Mouse (Mus musculus) neural tube, embryonic 15.5 days (tissue): ENCODE data around the gene Mmadhc. TPM values are rescaled to one million over a fixed set of nuclear protein-coding genes. Genes with fewer than 3 reads are reported as not detected.

Experiments used
- ATAC-seq: fragments of 200-750 bp; cut with Nextera tagmentation; 2 replicates; pipeline ENCODE4 v1.8.0; 2017; ENCODE audit warnings: mild to moderate bottlenecking, moderate TSS enrichment, moderate library complexity; ENCODE audit not compliant: low FRiP score
- H3K27ac ChIP-seq: fragments of 300-500 bp; sonication (generic); replicated peaks from 2 replicates; pipeline ENCODE4 v1.5.1; 2015; ENCODE audit warnings: mild to moderate bottlenecking, inconsistent platforms
- H3K27me3 ChIP-seq: fragments of 300-500 bp; sonication (generic); replicated peaks from 2 replicates; pipeline ENCODE4 v1.6.1; 2015; ENCODE audit warnings: inconsistent platforms
- H3K36me3 ChIP-seq: fragments of 300-500 bp; sonication (generic); 2 replicates; pipeline ENCODE4 v1.6.1; 2015; ENCODE audit warnings: inconsistent platforms
- H3K4me1 ChIP-seq: fragments of 300-500 bp; sonication (generic); 2 replicates; pipeline ENCODE4 v1.6.1; 2015; ENCODE audit warnings: inconsistent platforms
- H3K4me2 ChIP-seq: fragments of 300-500 bp; sonication (generic); 2 replicates; pipeline ENCODE4 v1.6.1; 2015; ENCODE audit warnings: inconsistent platforms, mild to moderate bottlenecking, moderate library complexity
- H3K4me3 ChIP-seq: fragments of 300-500 bp; sonication (generic); replicated peaks from 2 replicates; pipeline ENCODE4 v1.5.1; 2015; ENCODE audit warnings: mild to moderate bottlenecking, inconsistent platforms
- H3K9ac ChIP-seq: fragments of 300-500 bp; sonication (generic); replicated peaks from 2 replicates; pipeline ENCODE4 v1.6.1; 2015; ENCODE audit warnings: mild to moderate bottlenecking, inconsistent platforms
- H3K9me3 ChIP-seq: fragments of 300-500 bp; sonication (generic); replicated peaks from 2 replicates; pipeline ENCODE4 v1.6.1; 2016; ENCODE audit warnings: inconsistent platforms
- WGBS: fragments of 180-500 bp; shearing (Covaris S2); methylation state at CpG from one replicate; pipeline ENCODE4 v1.1.7; 2015; ENCODE audit warnings: mixed read lengths; 5-methylcytosine and 5-hydroxymethylcytosine counted together
- polyA plus RNA-seq: library from polyadenylated mRNA; unstranded; fragments of >200 nt; fragmentation: Nextera tagmentation; extraction: Ambion mirVana; gene quantifications from 2 replicates; pipeline ENCODE4 v1.2.1, GENCODE M21; 2015

Mmadhc gene
- 139 and 145 TPM in 2 replicates for polyA plus RNA-seq

- ATAC-seq: peak; percentile 97
- Histone ChIP-seq H3K4me2 (peak within 1 kb of the TSS; percentile 70), H3K27ac (peak within 1 kb of the TSS; percentile 91), H3K9me3 (no peaks in the 10 kb centered on the region), H3K9ac (peak within 1 kb of the TSS; percentile 81), H3K27me3 (no peaks in the 10 kb centered on the region), H3K36me3 (peaks cover under 1% of the 10 kb centered on the region), H3K4me1 (peaks cover 29% of the 10 kb centered on the region), H3K4me3 (peak within 1 kb of the TSS; percentile 65)
- under 1% methylated on average over 58 of the region's 58 CpGs for WGBS
Observed at GRCm38 (mm10) chr2:50296109-50296986, at the start of gene Mmadhc. Gene Mmadhc, minus strand, starts transcription at chr2:50296801.

GRCm38 (mm10) chr2:50343598-50343997 is 47.0 kb upstream of the Mmadhc start:
- Histone ChIP-seq H3K4me1 (no peaks in the 10 kb centered on the region), H3K27me3 (no peaks in the 10 kb centered on the region), H3K4me2 (no peak overlapping the region), H3K27ac (no peak overlapping the region), H3K9me3 (no peaks in the 10 kb centered on the region), H3K9ac (no peak overlapping the region), H3K4me3 (no peak overlapping the region), H3K36me3 (no peaks in the 10 kb centered on the region)
- no peak for ATAC-seq
- 85% methylated on average over 8 of the region's 8 CpGs for WGBS

DNA sequence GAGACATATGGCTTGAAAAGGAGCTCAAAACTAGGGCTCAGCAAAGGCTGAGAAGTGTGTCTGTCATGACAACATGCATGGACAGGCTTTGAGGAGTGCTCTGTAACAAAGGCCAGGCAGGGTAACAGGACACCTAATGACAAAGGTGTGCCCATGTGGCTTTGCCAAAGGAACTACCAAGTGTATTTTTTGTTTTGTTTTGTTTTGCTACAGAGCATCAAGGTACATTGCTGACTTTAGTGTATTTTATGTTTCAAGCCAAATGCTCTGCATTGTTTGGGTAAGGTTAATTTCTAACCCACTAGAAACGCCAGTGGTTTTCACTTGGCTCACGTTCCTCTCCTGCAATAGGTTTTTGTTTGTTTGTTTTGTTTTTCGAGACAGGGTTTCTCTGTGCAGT is 42.5 kb upstream of the Mmadhc start:
- Histone ChIP-seq H3K36me3 (no peaks in the 10 kb centered on the region), H3K4me2 (no peak overlapping the region), H3K27ac (no peak overlapping the region), H3K9ac (no peak overlapping the region), H3K4me3 (no peak overlapping the region), H3K9me3 (no peaks in the 10 kb centered on the region), H3K4me1 (no peaks in the 10 kb centered on the region), H3K27me3 (no peaks in the 10 kb centered on the region)
- 76% methylated on average over 3 of the region's 3 CpGs for WGBS
- no peak for ATAC-seq

GRCm38 (mm10) chr2:50337596-50337995 is 41.0 kb upstream of the Mmadhc start:
- no peaks in the 10 kb centered on the region for H3K36me3 ChIP-seq
- no peak overlapping the region for H3K4me3 ChIP-seq
- no peak overlapping the region for H3K9ac ChIP-seq
- no peaks in the 10 kb centered on the region for H3K9me3 ChIP-seq
- no peak overlapping the region for H3K4me2 ChIP-seq
- no peak for ATAC-seq
- H3K27ac ChIP-seq: no peak overlapping the region
- H3K27me3 ChIP-seq: no peaks in the 10 kb centered on the region
- H3K4me1 ChIP-seq: no peaks in the 10 kb centered on the region
- 56% methylated on average over 1 of the region's 1 CpGs for WGBS

GRCm38 (mm10) chr2:50331716-50332270 is 35.2 kb upstream of the Mmadhc start:
- H3K36me3 ChIP-seq: no peaks in the 10 kb centered on the region
- no peaks in the 10 kb centered on the region for H3K9me3 ChIP-seq
- 44% methylated on average over 5 of the region's 5 CpGs for WGBS
- H3K27me3 ChIP-seq: no peaks in the 10 kb centered on the region
- H3K4me3 ChIP-seq: no peak overlapping the region
- H3K4me1 ChIP-seq: peaks cover 3% of the 10 kb centered on the region; the same call in 1 of the 2 replicates
- H3K9ac ChIP-seq: no peak overlapping the region
- no peak overlapping the region for H3K27ac ChIP-seq
- no peak overlapping the region for H3K4me2 ChIP-seq
- no peak for ATAC-seq

DNA sequence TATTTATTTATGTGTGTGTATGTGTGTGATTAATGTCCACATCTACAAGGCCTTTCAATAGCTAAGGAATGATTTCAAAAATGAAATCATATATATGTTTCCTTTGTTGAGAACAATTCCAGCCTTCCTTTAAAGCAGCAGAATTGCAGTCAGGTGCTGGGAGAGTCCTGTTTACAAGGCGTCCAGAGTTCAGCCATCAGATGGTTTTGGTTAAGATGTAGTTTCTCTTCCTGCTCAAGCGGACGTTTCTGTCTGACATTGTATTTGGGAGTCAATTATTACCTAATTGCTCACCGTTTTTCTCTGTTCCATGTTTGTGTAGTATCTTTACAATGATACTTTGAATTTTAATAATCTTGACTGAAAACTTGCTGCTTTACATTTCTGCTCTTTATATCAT is 31.6 kb upstream of the Mmadhc start:
- 85% methylated on average over 4 of the region's 4 CpGs for WGBS

DNA sequence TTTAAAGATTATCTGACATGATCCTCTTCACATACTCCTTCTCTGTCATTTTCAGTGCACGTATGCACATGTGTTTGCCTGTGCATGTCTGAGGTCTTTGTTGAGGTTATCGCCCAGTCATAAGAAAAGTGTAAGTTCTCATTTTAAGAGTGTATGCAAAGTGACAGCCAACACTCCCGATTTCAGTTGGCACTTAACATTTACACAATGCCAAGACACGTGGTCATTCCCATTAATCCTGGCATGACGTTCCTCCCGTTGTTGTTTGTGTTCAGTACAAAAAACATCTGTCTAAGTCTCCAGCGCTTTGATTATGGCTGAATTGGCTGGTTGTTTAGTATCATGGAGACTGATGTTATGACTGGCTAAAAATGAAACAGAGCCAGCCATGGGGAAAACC is 28.2 kb upstream of the Mmadhc start:
- no peak overlapping the region for H3K9ac ChIP-seq
- H3K4me1 ChIP-seq: no peaks in the 10 kb centered on the region
- no peaks in the 10 kb centered on the region for H3K36me3 ChIP-seq
- 77% methylated on average over 7 of the region's 7 CpGs for WGBS
- no peak overlapping the region for H3K4me2 ChIP-seq
- no peaks in the 10 kb centered on the region for H3K9me3 ChIP-seq
- H3K27me3 ChIP-seq: no peaks in the 10 kb centered on the region
- no peak overlapping the region for H3K27ac ChIP-seq
- no peak for ATAC-seq
- H3K4me3 ChIP-seq: no peak overlapping the region

More for the DNA sequence above, 31.6 kb upstream of the Mmadhc start:
- Histone ChIP-seq H3K9me3 (no peaks in the 10 kb centered on the region), H3K4me3 (no peak overlapping the region), H3K27ac (no peak overlapping the region), H3K4me2 (no peak overlapping the region), H3K4me1 (peaks cover 3% of the 10 kb centered on the region; the same call in 1 of the 2 replicates), H3K36me3 (no peaks in the 10 kb centered on the region), H3K9ac (no peak overlapping the region), H3K27me3 (no peaks in the 10 kb centered on the region)
- ATAC-seq: no peak

- Histone ChIP-seq H3K4me3 (no peak overlapping the region), H3K4me2 (peak overlapping the region; percentile 33), H3K4me1 (peaks cover 8% of the 10 kb centered on the region), H3K36me3 (no peaks in the 10 kb centered on the region), H3K27ac (no peak overlapping the region), H3K9me3 (no peaks in the 10 kb centered on the region), H3K27me3 (no peaks in the 10 kb centered on the region), H3K9ac (no peak overlapping the region)
- 39% methylated on average over 9 of the region's 9 CpGs for WGBS
- ATAC-seq: peak; percentile 84; the same call in 1 of the 2 replicates
Observed at GRCm38 (mm10) chr2:50306663-50307320, 10.2 kb upstream of the Mmadhc start.

GRCm38 (mm10) chr2:50304824-50305577 is 8.4 kb upstream of the Mmadhc start:
- ATAC-seq: no peak

DNA sequence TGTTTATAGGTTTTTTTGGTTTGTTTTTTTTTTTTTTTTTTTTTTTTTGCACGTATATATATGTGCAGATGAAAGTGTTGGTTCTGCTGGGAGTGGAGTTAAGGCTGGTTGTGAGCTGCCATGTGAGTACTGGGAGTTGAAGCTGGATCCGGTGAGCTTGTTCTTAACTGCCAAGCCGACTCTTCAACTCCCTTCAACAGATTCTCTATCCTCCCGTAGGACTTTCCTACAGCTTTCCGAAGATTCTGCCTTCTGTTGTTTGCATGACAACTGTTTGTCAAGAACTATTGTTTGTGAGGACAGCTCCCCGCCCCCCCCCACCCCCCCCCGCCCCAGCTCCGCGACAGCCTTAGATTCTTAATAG is 368 bp upstream of the Mmadhc start:
- Histone ChIP-seq H3K4me2 (peak overlapping the region; percentile 70), H3K4me1 (peaks cover 28% of the 10 kb centered on the region), H3K27ac (no peak overlapping the region), H3K9me3 (no peaks in the 10 kb centered on the region), H3K36me3 (no peaks in the 10 kb centered on the region), H3K9ac (no peak overlapping the region), H3K4me3 (peak overlapping the region; percentile 65), H3K27me3 (no peaks in the 10 kb centered on the region)
- WGBS: 0% methylated on average over 9 of the region's 9 CpGs
- peak; percentile 35; the same call in 1 of the 2 replicates for ATAC-seq

More at GRCm38 (mm10) chr2:50304824-50305577, 8.4 kb upstream of the Mmadhc start:
- H3K27me3 ChIP-seq: no peaks in the 10 kb centered on the region
- WGBS: 18% methylated on average over 1 of the region's 1 CpGs
- H3K27ac ChIP-seq: no peak overlapping the region
- H3K9me3 ChIP-seq: no peaks in the 10 kb centered on the region
- H3K4me2 ChIP-seq: no peak overlapping the region
- no peak overlapping the region for H3K9ac ChIP-seq
- H3K4me3 ChIP-seq: no peak overlapping the region
- H3K36me3 ChIP-seq: no peaks in the 10 kb centered on the region
- H3K4me1 ChIP-seq: peaks cover 8% of the 10 kb centered on the region

- Histone ChIP-seq H3K9me3 (no peaks in the 10 kb centered on the region), H3K27me3 (no peaks in the 10 kb centered on the region), H3K9ac (peak overlapping the region; percentile 81; the same call in 1 of the 2 replicates), H3K4me1 (peaks cover 29% of the 10 kb centered on the region), H3K27ac (no peak overlapping the region), H3K4me3 (peak overlapping the region; percentile 65), H3K4me2 (peak overlapping the region; percentile 70), H3K36me3 (peaks cover 8% of the 10 kb centered on the region)
- no peak for ATAC-seq
- 37% methylated on average over 5 of the region's 5 CpGs for WGBS
Observed at GRCm38 (mm10) chr2:50295562-50295961, 1.0 kb downstream of the Mmadhc start.
